ENCODE assay signal across 22 mouse cellular contexts in the genomic region with DNA sequence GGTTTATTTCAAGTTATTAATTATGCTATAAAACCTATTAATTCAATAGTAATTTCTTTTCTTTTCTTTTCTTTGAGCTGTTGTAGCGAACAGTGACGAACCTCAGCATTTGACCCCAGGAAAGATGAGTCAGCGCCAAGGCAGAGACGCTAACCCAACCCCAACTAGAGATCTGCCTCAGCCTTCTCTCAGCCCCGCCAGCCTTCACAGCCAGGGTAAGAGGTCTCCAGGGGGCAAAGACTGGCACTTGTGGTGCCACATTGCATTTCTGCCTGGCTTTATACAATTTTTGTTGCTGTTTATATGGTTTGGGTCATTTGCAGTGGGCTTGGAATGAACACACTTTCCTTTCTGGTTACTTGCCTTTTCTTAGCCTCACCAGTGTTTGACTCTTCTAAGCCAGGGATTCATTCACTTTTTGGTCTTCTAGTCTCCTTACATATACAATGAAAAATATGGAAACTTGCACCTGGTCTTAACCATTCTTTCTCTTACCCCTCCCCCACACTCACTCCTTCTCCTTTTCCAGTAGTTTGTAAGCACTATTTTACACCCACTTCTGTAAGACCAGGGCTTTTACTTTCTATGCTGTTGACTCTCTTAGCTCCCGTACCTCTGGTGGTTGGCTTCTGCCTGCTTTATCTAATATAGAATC.
DNase-seq lines count a peak whose midpoint lies in the region; ATAC-seq and TF ChIP-seq lines count a peak whose summit lies in the region.
"Had no signal": no experiment of that assay in that cellular context is flagged by ENCODE, and none has a peak within 500 bp of the region (broad histone marks: within the 10 kb centered on the region; RNA-seq: fewer than 3 reads in every experiment).

No protein-coding gene starts in this region.

- DNase-seq in adrenal gland, postnatal 36 days = peak; percentile 60 to 63
- no peak for DNase-seq in forebrain, postnatal 0 days
- no peak for DNase-seq in kidney, adult 2 months
- DNase-seq: cerebellum, adult 9-10 months; heart, postnatal 14 days; lung, postnatal 4 days; right cerebral cortex, adult 18-20 months; thymus, postnatal 25 days had no signal

- peaks cover 23% of the 10 kb centered on the region for H3K4me1 ChIP-seq in megakaryocyte, embryonic 14.5 days
- no peaks in the 10 kb centered on the region for H3K4me1 ChIP-seq in forebrain, embryonic 13.5 days
- no peaks in the 10 kb centered on the region for H3K4me1 ChIP-seq in forebrain, postnatal 0 days (ENCODE audit: insufficient read depth)
- H3K4me1 ChIP-seq in kidney, adult 2 months (ENCODE audit: control insufficient read depth, insufficient read depth, low read length) = no peaks in the 10 kb centered on the region; the same call in 1 of the 2 replicates
- H3K4me1 ChIP-seq: embryonic facial prominence, embryonic 12.5 days; hindbrain, embryonic 13.5 days; lung, embryonic 15.5 days; midbrain, embryonic 15.5 days had no signal

- 85% methylated on average over 6 of the region's 6 CpGs for WGBS in forebrain, embryonic 13.5 days
- WGBS in forebrain, postnatal 0 days = 85% methylated on average over 6 of the region's 6 CpGs
- 57% methylated on average over 6 of the region's 6 CpGs for WGBS in kidney, adult 2 months

- H3K27ac ChIP-seq in forebrain, embryonic 13.5 days = no peak overlapping the region
- no peak overlapping the region for H3K27ac ChIP-seq in forebrain, postnatal 0 days (ENCODE audit: low read depth, low read length)
- H3K27ac ChIP-seq in kidney, adult 2 months (ENCODE audit: insufficient read depth, low read depth, low read length) = no peak overlapping the region
- H3K27ac ChIP-seq: embryonic facial prominence, embryonic 12.5 days; hindbrain, embryonic 13.5 days; liver, embryonic 14.5 days; lung, embryonic 15.5 days; midbrain, embryonic 15.5 days; stomach, postnatal 0 days had no signal

- H3K4me3 ChIP-seq in megakaryocyte, embryonic 14.5 days (replicated peaks) = peak overlapping the region; percentile 71
- no peak overlapping the region for H3K4me3 ChIP-seq in forebrain, embryonic 13.5 days
- no peak overlapping the region for H3K4me3 ChIP-seq in forebrain, postnatal 0 days (ENCODE audit: low read depth, low read length)
- H3K4me3 ChIP-seq in kidney, adult 2 months (ENCODE audit: insufficient read depth, low read depth, low read length) = no peak overlapping the region
- H3K4me3 ChIP-seq: embryonic facial prominence, embryonic 12.5 days; hindbrain, embryonic 13.5 days; lung, embryonic 15.5 days; midbrain, embryonic 15.5 days had no signal

- no peak for TF ChIP-seq CTCF in forebrain, postnatal 0 days (IDR thresholded peaks at IDR 0.05; ENCODE audit: low read depth)
- TF ChIP-seq CTCF in kidney, adult 2 months (conservative IDR thresholded peaks at IDR 0.05; ENCODE audit: insufficient read depth, insufficient read length, low read depth, low read length) = no peak

- no peak overlapping the region for H3K4me2 ChIP-seq in forebrain, embryonic 13.5 days
- no peak overlapping the region for H3K4me2 ChIP-seq in forebrain, postnatal 0 days (ENCODE audit: low read depth)
- H3K4me2 ChIP-seq: embryonic facial prominence, embryonic 12.5 days; heart, embryonic 11.5 days; hindbrain, embryonic 13.5 days; lung, embryonic 15.5 days; midbrain, embryonic 15.5 days had no signal

- no peaks in the 10 kb centered on the region for H3K27me3 ChIP-seq in megakaryocyte, embryonic 14.5 days (replicated peaks)
- no peaks in the 10 kb centered on the region for H3K27me3 ChIP-seq in forebrain, embryonic 13.5 days
- no peaks in the 10 kb centered on the region for H3K27me3 ChIP-seq in forebrain, postnatal 0 days (ENCODE audit: insufficient read depth, low read length)
- no peaks in the 10 kb centered on the region for H3K27me3 ChIP-seq in kidney, adult 2 months (replicated peaks; ENCODE audit: control insufficient read depth, insufficient read depth, low read length)
- H3K27me3 ChIP-seq: embryonic facial prominence, embryonic 12.5 days; hindbrain, embryonic 13.5 days; lung, embryonic 15.5 days; midbrain, embryonic 15.5 days had no signal

- no peaks in the 10 kb centered on the region for H3K9me3 ChIP-seq in megakaryocyte, embryonic 14.5 days
- H3K9me3 ChIP-seq in forebrain, embryonic 13.5 days (replicated peaks) = no peaks in the 10 kb centered on the region
- H3K9me3 ChIP-seq in forebrain, postnatal 0 days (ENCODE audit: low read length) = no peaks in the 10 kb centered on the region
- H3K9me3 ChIP-seq: embryonic facial prominence, embryonic 12.5 days; hindbrain, embryonic 13.5 days; lung, embryonic 15.5 days; midbrain, embryonic 15.5 days had no signal

- no peak for ATAC-seq in megakaryocyte, adult 5-6 weeks (ENCODE audit: poor library complexity, severe bottlenecking)
- peak; percentile 27 for ATAC-seq in CD4-positive, CD25-positive, alpha-beta regulatory T cell, adult 4 months
- ATAC-seq in megakaryocyte-erythroid progenitor cell, adult 5-6 weeks (replicated peaks; ENCODE audit: low FRiP score, low TSS enrichment, poor library complexity, severe bottlenecking) = peak; percentile 58
- ATAC-seq in forebrain, embryonic 13.5 days = no peak
- no peak for ATAC-seq in forebrain, postnatal 0 days
- ATAC-seq: forebrain, embryonic 16.5 days; intestine, postnatal 0 days; midbrain, embryonic 15.5 days had no signal

- peaks cover 37% of the 10 kb centered on the region for H3K36me3 ChIP-seq in megakaryocyte, embryonic 14.5 days (replicated peaks; ENCODE audit: low read length)
- H3K36me3 ChIP-seq in forebrain, embryonic 13.5 days (ENCODE audit: poor library complexity, severe bottlenecking) = no peaks in the 10 kb centered on the region
- H3K36me3 ChIP-seq in forebrain, postnatal 0 days (ENCODE audit: insufficient read depth) = no peaks in the 10 kb centered on the region
- no peaks in the 10 kb centered on the region; the same call in 1 of the 2 replicates for H3K36me3 ChIP-seq in kidney, adult 2 months (ENCODE audit: control insufficient read depth, insufficient read depth, low read length)
- H3K36me3 ChIP-seq: embryonic facial prominence, embryonic 12.5 days; hindbrain, embryonic 13.5 days; lung, embryonic 15.5 days; midbrain, embryonic 15.5 days had no signal

- no peak for TF ChIP-seq POLR2A in kidney, adult 2 months (IDR thresholded peaks at IDR 0.05; ENCODE audit: low read depth, low read length)

- no peak overlapping the region for H3K9ac ChIP-seq in forebrain, embryonic 13.5 days
- no peak overlapping the region for H3K9ac ChIP-seq in forebrain, postnatal 0 days
- H3K9ac ChIP-seq: embryonic facial prominence, embryonic 12.5 days; hindbrain, embryonic 13.5 days; liver, embryonic 14.5 days; lung, embryonic 15.5 days; midbrain, embryonic 15.5 days had no signal

Comparison
In these comparisons a context has a peak if more than half of its experiments do, and no peak if none do; other contexts are left out.
1. ATAC-seq: peak in CD4-positive, CD25-positive, alpha-beta regulatory T cell, adult 4 months (single experiment) and megakaryocyte-erythroid progenitor cell, adult 5-6 weeks (single experiment); none in megakaryocyte, adult 5-6 weeks (single experiment), forebrain, embryonic 13.5 days (single experiment) and forebrain, postnatal 0 days (single experiment).
2. DNase-seq: peak in adrenal gland, postnatal 36 days (2 of 2); none in forebrain, postnatal 0 days (single experiment) and kidney, adult 2 months (single experiment).